Mouse (Mus musculus) thymus, postnatal 0 days (tissue): ENCODE data around the gene Nfatc2ip. TPM values are rescaled to one million over a fixed set of nuclear protein-coding genes. Genes with fewer than 3 reads are reported as not detected.
A peak's percentile ranks its signal among the peaks of the same experiment; 100 is the strongest.

Experiments
- DNase-seq: peaks from one replicate; pipeline ENCODE4 v3.0.0-alpha.2; 2015; ENCODE audit warnings: low spot score
- polyA plus RNA-seq: library from polyadenylated mRNA; unstranded; fragments of >200 nt; fragmentation: Nextera tagmentation; extraction: Ambion mirVana; gene quantifications from 2 replicates; pipeline ENCODE4 v1.2.1, GENCODE M21; 2015

Gene Nfatc2ip
- polyA plus RNA-seq = 5.1 and 6.7 TPM in 2 replicates

GRCm38 (mm10) chr7:126396298-126397119 is at the start of gene Nfatc2ip:
Gene Nfatc2ip (minus strand): TSS chr7:126396737.
- peak; percentile 98 for DNase-seq

- DNase-seq = no peak
Observed at GRCm38 (mm10) chr7:126446217-126446616, 49.7 kb upstream of the Nfatc2ip start.

GRCm38 (mm10) chr7:126445104-126445815 is 48.7 kb upstream of the Nfatc2ip start:
- DNase-seq = no peak

GRCm38 (mm10) chr7:126444536-126444935 is 48.0 kb upstream of the Nfatc2ip start:
- DNase-seq = no peak

GRCm38 (mm10) chr7:126443997-126444396 is 47.5 kb upstream of the Nfatc2ip start:
- no peak for DNase-seq

- DNase-seq = no peak
Observed at GRCm38 (mm10) chr7:126440134-126440533, 43.6 kb upstream of the Nfatc2ip start.

GRCm38 (mm10) chr7:126436851-126437250 is 40.3 kb upstream of the Nfatc2ip start:
- DNase-seq = peak; percentile 73

GRCm38 (mm10) chr7:126435801-126436200 is 39.3 kb upstream of the Nfatc2ip start:
- DNase-seq = no peak

GRCm38 (mm10) chr7:126434726-126435125 is 38.2 kb upstream of the Nfatc2ip start:
- no peak for DNase-seq

- DNase-seq = no peak
Observed at GRCm38 (mm10) chr7:126430167-126430566, 33.6 kb upstream of the Nfatc2ip start.

GRCm38 (mm10) chr7:126429503-126429898 is 33.0 kb upstream of the Nfatc2ip start:
- DNase-seq = no peak

GRCm38 (mm10) chr7:126428631-126429502 is 32.3 kb upstream of the Nfatc2ip start, which contains the start of gene Rabep2:
Gene Rabep2 (plus strand): TSS chr7:126428759.
- DNase-seq = peak; percentile 86

GRCm38 (mm10) chr7:126428154-126428553 is 31.6 kb upstream of the Nfatc2ip start:
- DNase-seq = no peak

- no peak for DNase-seq
Observed at GRCm38 (mm10) chr7:126427323-126427860, 30.9 kb upstream of the Nfatc2ip start.

- DNase-seq = no peak
Observed at GRCm38 (mm10) chr7:126424161-126424560, 27.6 kb upstream of the Nfatc2ip start.

GRCm38 (mm10) chr7:126421756-126422155 is 25.2 kb upstream of the Nfatc2ip start:
- peak; percentile 21 for DNase-seq

- DNase-seq = no peak
Observed at GRCm38 (mm10) chr7:126418496-126418895, 22.0 kb upstream of the Nfatc2ip start.

GRCm38 (mm10) chr7:126417606-126418005 is 21.1 kb upstream of the Nfatc2ip start:
- no peak for DNase-seq

- DNase-seq = no peak
Observed at GRCm38 (mm10) chr7:126417045-126417444, 20.5 kb upstream of the Nfatc2ip start.

GRCm38 (mm10) chr7:126416615-126417014 is 20.1 kb upstream of the Nfatc2ip start:
- peak; percentile 68 for DNase-seq

- no peak for DNase-seq
Observed at GRCm38 (mm10) chr7:126414725-126415124, 18.2 kb upstream of the Nfatc2ip start, which contains the start of gene Cd19. Gene Cd19 (minus strand): TSS chr7:126414889.
